Mouse (Mus musculus): ENCODE results near the gene Pfn1. TPM values are rescaled to one million over a fixed set of nuclear protein-coding genes. Genes with fewer than 3 reads are reported as not detected.

The Pfn1 gene
- total and polyA plus RNA-seq, 2 experiments from 2014 or later = 486 to 600 TPM

- Histone ChIP-seq H3K4me2 (ENCODE audit: low read depth, low read length, poor library complexity, severe bottlenecking) (peak within 1 kb of the TSS; percentile 28), H3K4me3 (ENCODE audit: low read depth, low read length) (peak within 1 kb of the TSS; percentile 20; the same call in 1 of the 2 replicates), H3K27me3 (ENCODE audit: insufficient read depth, low read length) (no peaks in the 10 kb centered on the region), H3K9ac (replicated peaks; ENCODE audit: low read length, poor library complexity, severe bottlenecking) (peak within 1 kb of the TSS; percentile 50; the same call in 1 of the 2 replicates), H3K9me3 (ENCODE audit: low read length) (no peaks in the 10 kb centered on the region), H3K36me3 (ENCODE audit: insufficient read depth, low read length) (peaks cover 21% of the 10 kb centered on the region), H3K4me1 (ENCODE audit: insufficient read depth, low read length) (no peaks in the 10 kb centered on the region), H3K27ac (ENCODE audit: low read depth, low read length) (no peak within 1 kb of the TSS)
- no peak for TF ChIP-seq CTCF (IDR thresholded peaks at IDR 0.05)
- WGBS = 17% methylated on average over 21 of the region's 21 CpGs
- peak; percentile 5 for DNase-seq (ENCODE audit: low spot score)
- no peak for ATAC-seq (ENCODE audit: low FRiP score)
Measured at GRCm38 (mm10) chr11:70615516-70616093, 38.8 kb downstream of the Pfn1 start, which contains the start of gene 4930544D05Rik. TSS of gene 4930544D05Rik (plus strand) at chr11:70615848.

- H3K4me1 ChIP-seq (ENCODE audit: insufficient read depth, low read length) = no peaks in the 10 kb centered on the region
- ATAC-seq (ENCODE audit: low FRiP score) = no peak
- no peaks in the 10 kb centered on the region for H3K9me3 ChIP-seq (ENCODE audit: low read length)
- H3K36me3 ChIP-seq (ENCODE audit: insufficient read depth, low read length) = peaks cover 26% of the 10 kb centered on the region
- TF ChIP-seq CTCF (IDR thresholded peaks at IDR 0.05) = peak; percentile 36
- H3K4me2 ChIP-seq (ENCODE audit: low read depth, low read length, poor library complexity, severe bottlenecking) = peak overlapping the region; percentile 28
- no peak overlapping the region for H3K27ac ChIP-seq (ENCODE audit: low read depth, low read length)
- peak overlapping the region; percentile 20; the same call in 1 of the 2 replicates for H3K4me3 ChIP-seq (ENCODE audit: low read depth, low read length)
- peak overlapping the region; percentile 50; the same call in 1 of the 2 replicates for H3K9ac ChIP-seq (replicated peaks; ENCODE audit: low read length, poor library complexity, severe bottlenecking)
- DNase-seq (ENCODE audit: low spot score) = peak; percentile 35
- 4% methylated on average over 17 of the region's 17 CpGs for WGBS
- no peaks in the 10 kb centered on the region for H3K27me3 ChIP-seq (ENCODE audit: insufficient read depth, low read length)
Measured at GRCm38 (mm10) chr11:70615074-70615473, 39.4 kb downstream of the Pfn1 start.

GRCm38 (mm10) chr11:70612505-70612904 lies 41.9 kb downstream of the Pfn1 start:
- DNase-seq (ENCODE audit: low spot score) = no peak
- H3K4me3 ChIP-seq (ENCODE audit: low read depth, low read length) = no peak overlapping the region
- no peaks in the 10 kb centered on the region for H3K27me3 ChIP-seq (ENCODE audit: insufficient read depth, low read length)
- H3K4me1 ChIP-seq (ENCODE audit: insufficient read depth, low read length) = no peaks in the 10 kb centered on the region
- peaks cover 52% of the 10 kb centered on the region for H3K36me3 ChIP-seq (ENCODE audit: insufficient read depth, low read length)
- peak; percentile 51 for TF ChIP-seq CTCF (IDR thresholded peaks at IDR 0.05)
- H3K4me2 ChIP-seq (ENCODE audit: low read depth, low read length, poor library complexity, severe bottlenecking) = no peak overlapping the region
- H3K9me3 ChIP-seq (ENCODE audit: low read length) = no peaks in the 10 kb centered on the region
- no peak overlapping the region for H3K9ac ChIP-seq (replicated peaks; ENCODE audit: low read length, poor library complexity, severe bottlenecking)
- H3K27ac ChIP-seq (ENCODE audit: low read depth, low read length) = no peak overlapping the region
- 76% methylated on average over 7 of the region's 7 CpGs for WGBS
- ATAC-seq (ENCODE audit: low FRiP score) = no peak

- H3K4me3 ChIP-seq (ENCODE audit: low read depth, low read length) = no peak overlapping the region
- H3K27ac ChIP-seq (ENCODE audit: low read depth, low read length) = no peak overlapping the region
- H3K9me3 ChIP-seq (ENCODE audit: low read length) = no peaks in the 10 kb centered on the region
- no peaks in the 10 kb centered on the region for H3K4me1 ChIP-seq (ENCODE audit: insufficient read depth, low read length)
- H3K36me3 ChIP-seq (ENCODE audit: insufficient read depth, low read length) = peaks cover 69% of the 10 kb centered on the region
- ATAC-seq (ENCODE audit: low FRiP score) (no peak), DNase-seq (ENCODE audit: low spot score) (no peak)
- H3K27me3 ChIP-seq (ENCODE audit: insufficient read depth, low read length) = no peaks in the 10 kb centered on the region
- no peak overlapping the region for H3K4me2 ChIP-seq (ENCODE audit: low read depth, low read length, poor library complexity, severe bottlenecking)
- peak; percentile 57 for TF ChIP-seq CTCF (IDR thresholded peaks at IDR 0.05)
- WGBS = 83% methylated on average over 4 of the region's 4 CpGs
- H3K9ac ChIP-seq (replicated peaks; ENCODE audit: low read length, poor library complexity, severe bottlenecking) = no peak overlapping the region
Measured at GRCm38 (mm10) chr11:70610752-70611151, 43.7 kb downstream of the Pfn1 start.

- Histone ChIP-seq H3K27ac (ENCODE audit: low read depth, low read length) (no peak overlapping the region), H3K9ac (replicated peaks; ENCODE audit: low read length, poor library complexity, severe bottlenecking) (no peak overlapping the region), H3K4me3 (ENCODE audit: low read depth, low read length) (no peak overlapping the region), H3K9me3 (ENCODE audit: low read length) (no peaks in the 10 kb centered on the region), H3K4me1 (ENCODE audit: insufficient read depth, low read length) (no peaks in the 10 kb centered on the region), H3K4me2 (ENCODE audit: low read depth, low read length, poor library complexity, severe bottlenecking) (no peak overlapping the region), H3K36me3 (ENCODE audit: insufficient read depth, low read length) (peaks cover 89% of the 10 kb centered on the region), H3K27me3 (ENCODE audit: insufficient read depth, low read length) (no peaks in the 10 kb centered on the region)
- no peak for ATAC-seq (ENCODE audit: low FRiP score)
- no peak for DNase-seq (ENCODE audit: low spot score)
- peak; percentile 53 for TF ChIP-seq CTCF (IDR thresholded peaks at IDR 0.05)
- 87% methylated on average over 26 of the region's 26 CpGs for WGBS
Measured at GRCm38 (mm10) chr11:70608381-70609066, 45.9 kb downstream of the Pfn1 start.

GRCm38 (mm10) chr11:70607611-70608010 lies 46.8 kb downstream of the Pfn1 start:
- no peak overlapping the region for H3K9ac ChIP-seq (replicated peaks; ENCODE audit: low read length, poor library complexity, severe bottlenecking)
- no peak overlapping the region for H3K4me3 ChIP-seq (ENCODE audit: low read depth, low read length)
- peaks cover 82% of the 10 kb centered on the region for H3K36me3 ChIP-seq (ENCODE audit: insufficient read depth, low read length)
- no peaks in the 10 kb centered on the region for H3K4me1 ChIP-seq (ENCODE audit: insufficient read depth, low read length)
- 93% methylated on average over 9 of the region's 9 CpGs for WGBS
- ATAC-seq (ENCODE audit: low FRiP score) = no peak
- no peak for TF ChIP-seq CTCF (IDR thresholded peaks at IDR 0.05)
- DNase-seq (ENCODE audit: low spot score) = no peak
- no peak overlapping the region for H3K27ac ChIP-seq (ENCODE audit: low read depth, low read length)
- no peaks in the 10 kb centered on the region for H3K9me3 ChIP-seq (ENCODE audit: low read length)
- H3K4me2 ChIP-seq (ENCODE audit: low read depth, low read length, poor library complexity, severe bottlenecking) = no peak overlapping the region
- no peaks in the 10 kb centered on the region for H3K27me3 ChIP-seq (ENCODE audit: insufficient read depth, low read length)

Measured in midbrain, postnatal 0 days (tissue).